In the genomic region with DNA sequence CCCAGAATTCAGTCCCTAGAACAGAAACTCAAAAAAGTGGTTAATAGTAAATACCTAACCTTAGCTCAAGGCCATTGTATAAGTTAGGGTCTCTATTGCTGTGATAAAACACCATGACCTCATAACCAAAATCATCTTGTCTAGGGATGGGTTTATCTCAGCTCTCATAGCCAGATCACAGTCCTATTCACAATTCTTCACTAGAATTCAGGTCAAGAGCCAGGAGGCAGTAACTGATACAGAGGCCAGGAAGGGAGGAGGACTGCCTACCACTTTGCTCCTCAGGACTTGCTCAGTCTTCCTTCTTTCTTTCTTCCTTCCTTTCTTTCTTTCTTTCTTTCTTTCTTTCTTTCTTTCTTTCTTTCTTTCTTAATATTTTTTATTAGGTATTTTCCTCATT, we compare ENCODE assay signal across 10 mouse cellular contexts. TPM values are rescaled to one million over a fixed set of nuclear protein-coding genes. Genes with fewer than 3 reads are reported as not detected.
A peak's percentile ranks its signal among the peaks of the same experiment; 100 is the strongest.
DNase-seq lines count a peak whose midpoint lies in the region; ATAC-seq and TF ChIP-seq lines count a peak whose summit lies in the region.
"Had no signal": no experiment of that assay in that cellular context is flagged by ENCODE, and none has a peak within 500 bp of the region (broad histone marks: within the 10 kb centered on the region; RNA-seq: fewer than 3 reads in every experiment).

No protein-coding gene starts in this region.

- no peak overlapping the region for H3ac ChIP-seq in myocyte (ENCODE audit: control insufficient read depth, insufficient read length)

- no peaks in the 10 kb centered on the region for H3K9me3 ChIP-seq in kidney, embryonic 14.5 days (ENCODE audit: control insufficient read depth, low read length)
- H3K9me3 ChIP-seq in embryonic facial prominence, embryonic 10.5 days = no peaks in the 10 kb centered on the region
- no peaks in the 10 kb centered on the region for H3K9me3 ChIP-seq in hindbrain, embryonic 16.5 days (ENCODE audit: control insufficient read depth, low read length)

- no peak for DNase-seq in kidney, postnatal 14 days
- no peak for DNase-seq in embryonic facial prominence, embryonic 10.5 days (ENCODE audit: low spot score)
- DNase-seq in adrenal gland, adult 18-20 months (ENCODE audit: low spot score in 2 of 2) = no peak
- DNase-seq: kidney, adult 2 months had no signal

- peaks cover 8% of the 10 kb centered on the region for H3K79me2 ChIP-seq in myocyte (ENCODE audit: control insufficient read depth, insufficient read depth)

- H3K4me2 ChIP-seq in kidney, embryonic 14.5 days (replicated peaks; ENCODE audit: low read depth, low read length) = peak overlapping the region; percentile 40
- H3K4me2 ChIP-seq in hindbrain, embryonic 16.5 days (ENCODE audit: low read length) = peak overlapping the region; percentile 19
- peak overlapping the region; percentile 78 for H3K4me2 ChIP-seq in myocyte (ENCODE audit: low read depth)

- peak overlapping the region; percentile 18; the same call in 1 of the 2 replicates for H3K9ac ChIP-seq in kidney, embryonic 14.5 days (ENCODE audit: low read depth, low read length)
- no peak overlapping the region for H3K9ac ChIP-seq in hindbrain, embryonic 16.5 days (ENCODE audit: low read depth, low read length)

- H3K36me3 ChIP-seq in kidney, embryonic 14.5 days (ENCODE audit: control insufficient read depth, insufficient read depth, low read length) = peaks cover 7% of the 10 kb centered on the region; the same call in 1 of the 2 replicates
- peaks cover 34% of the 10 kb centered on the region for H3K36me3 ChIP-seq in embryonic facial prominence, embryonic 10.5 days (replicated peaks)
- no peaks in the 10 kb centered on the region for H3K36me3 ChIP-seq in hindbrain, embryonic 16.5 days (ENCODE audit: control insufficient read depth, insufficient read depth, low read length)
- no peaks in the 10 kb centered on the region for H3K36me3 ChIP-seq in myocyte (ENCODE audit: control insufficient read depth, insufficient read depth)

- H3K4me1 ChIP-seq in kidney, embryonic 14.5 days (ENCODE audit: control insufficient read depth, insufficient read depth, low read length) = peaks cover 8% of the 10 kb centered on the region; the same call in 1 of the 2 replicates
- H3K4me1 ChIP-seq in embryonic facial prominence, embryonic 10.5 days = peaks cover 17% of the 10 kb centered on the region
- peaks cover 9% of the 10 kb centered on the region for H3K4me1 ChIP-seq in hindbrain, embryonic 16.5 days (ENCODE audit: control insufficient read depth, insufficient read depth, low read depth, low read length)

- no peak for ATAC-seq in kidney, embryonic 14.5 days (ENCODE audit: low FRiP score, low TSS enrichment)
- no peak for ATAC-seq in hindbrain, embryonic 16.5 days
- no peak for ATAC-seq in cerebellum, adult (ENCODE audit: insufficient number of reproducible peaks, low FRiP score, low TSS enrichment)
- no peak for ATAC-seq in erythroid progenitor cell, adult 5-6 weeks (replicated peaks; ENCODE audit: low FRiP score, poor library complexity, severe bottlenecking)

- H3K27ac ChIP-seq in kidney, embryonic 14.5 days (ENCODE audit: low read depth, low read length) = no peak overlapping the region
- H3K27ac ChIP-seq in embryonic facial prominence, embryonic 10.5 days (replicated peaks) = no peak overlapping the region
- H3K27ac ChIP-seq in hindbrain, embryonic 16.5 days (ENCODE audit: low read depth, low read length) = no peak overlapping the region

- no peaks in the 10 kb centered on the region for H3K27me3 ChIP-seq in kidney, embryonic 14.5 days (ENCODE audit: control insufficient read depth, insufficient read depth, low read length)
- no peaks in the 10 kb centered on the region for H3K27me3 ChIP-seq in embryonic facial prominence, embryonic 10.5 days (replicated peaks; ENCODE audit: low read depth, poor library complexity, severe bottlenecking)
- no peaks in the 10 kb centered on the region for H3K27me3 ChIP-seq in hindbrain, embryonic 16.5 days (replicated peaks; ENCODE audit: control insufficient read depth, insufficient read depth, low read length)
- no peaks in the 10 kb centered on the region for H3K27me3 ChIP-seq in myocyte (ENCODE audit: control insufficient read depth, insufficient read depth, insufficient read length)

- H3K4me3 ChIP-seq in kidney, embryonic 14.5 days (ENCODE audit: low read length) = peak overlapping the region; percentile 25; the same call in 1 of the 2 replicates
- peak overlapping the region; percentile 82 for H3K4me3 ChIP-seq in embryonic facial prominence, embryonic 10.5 days
- no peak overlapping the region for H3K4me3 ChIP-seq in hindbrain, embryonic 16.5 days (ENCODE audit: low read length)
- peak overlapping the region; percentile 96 for H3K4me3 ChIP-seq in myocyte

- no peak for TF ChIP-seq POLR2A in myocyte (IDR thresholded peaks at IDR 0.05; ENCODE audit: insufficient read length, low read depth)

TF ChIP-seq in myocyte, 11 proteins besides CTCF, POLR2A, EP300 and RAD21:
- TF ChIP-seq POLR2AphosphoS2 (IDR thresholded peaks at IDR 0.05; ENCODE audit: insufficient read length, low read depth) = no peak
- TF ChIP-seq TCF3 (IDR thresholded peaks at IDR 0.05; ENCODE audit: insufficient read length, low read depth) = no peak

RNA-seq across cellular contexts. Expression of a gene that starts 1.5 kb away (rescaled TPM):
- 23.8 and 31.7 TPM in 2 replicates for polyA plus RNA-seq in kidney, embryonic 14.5 days (2014; fragmentation: Nextera tagmentation; extraction: Ambion mirVana)
- 27.4 and 28.1 TPM in 2 replicates for polyA plus RNA-seq in embryonic facial prominence, embryonic 10.5 days (2016; fragmentation: Nextera tagmentation; extraction: Ambion mirVana)
- polyA plus RNA-seq in hindbrain, embryonic 16.5 days (2015; fragmentation: Nextera tagmentation; extraction: Ambion mirVana) = 14.8 and 15.0 TPM in 2 replicates
- 1.7 TPM for polyA plus RNA-seq in myocyte (2012; fragmentation: generic; extraction: Trizol)
- total RNA-seq in adrenal gland, adult 18-20 months (2021) = 1 to 10 TPM; 5.8 to 6.6 TPM
- total RNA-seq in erythroid progenitor cell, adult 5-6 weeks (2015; ENCODE audit: low replicate concordance) = 15.5 and 21.6 TPM in 2 replicates
- 9.4 and 24.1 TPM in 2 replicates for total RNA-seq in erythroid progenitor cell, adult 5-6 weeks (2017; ENCODE audit: low replicate concordance)

RNA-seq across cellular contexts. Expression of a gene that starts 1.5 kb away (rescaled TPM):
- polyA plus RNA-seq in kidney, embryonic 14.5 days (2014; fragmentation: Nextera tagmentation; extraction: Ambion mirVana) = 22.9 and 30.6 TPM in 2 replicates
- polyA plus RNA-seq in embryonic facial prominence, embryonic 10.5 days (2016; fragmentation: Nextera tagmentation; extraction: Ambion mirVana) = 25.5 and 27.1 TPM in 2 replicates
- polyA plus RNA-seq in hindbrain, embryonic 16.5 days (2015; fragmentation: Nextera tagmentation; extraction: Ambion mirVana) = 9.9 and 13.9 TPM in 2 replicates
- 3.3 TPM for polyA plus RNA-seq in myocyte (2012; fragmentation: generic; extraction: Trizol)
- total RNA-seq in adrenal gland, adult 18-20 months (2021) = 1 to 10 TPM; 4.5 to 7.5 TPM
- total RNA-seq in erythroid progenitor cell, adult 5-6 weeks (2015; ENCODE audit: low replicate concordance) = 21.3 and 31.0 TPM in 2 replicates
- total RNA-seq in erythroid progenitor cell, adult 5-6 weeks (2017; ENCODE audit: low replicate concordance) = 77.3 and 78.6 TPM in 2 replicates

RNA-seq across cellular contexts. Expression of a gene that starts 34.6 kb away (rescaled TPM):
- 0.16 and 0.74 TPM in 2 replicates for polyA plus RNA-seq in kidney, embryonic 14.5 days (2014; fragmentation: Nextera tagmentation; extraction: Ambion mirVana)
- 0.15 TPM in 1 of 2 replicates, not detected in the other for polyA plus RNA-seq in embryonic facial prominence, embryonic 10.5 days (2016; fragmentation: Nextera tagmentation; extraction: Ambion mirVana)
- not detected in 2 replicates for polyA plus RNA-seq in hindbrain, embryonic 16.5 days (2015; fragmentation: Nextera tagmentation; extraction: Ambion mirVana)
- polyA plus RNA-seq in myocyte (2012; fragmentation: generic; extraction: Trizol) = 0.04 TPM
- 10 to 100 TPM; 41.2 to 49.2 TPM for total RNA-seq in adrenal gland, adult 18-20 months (2021)
- not detected in 2 replicates for total RNA-seq in erythroid progenitor cell, adult 5-6 weeks (2015; ENCODE audit: low replicate concordance)
- total RNA-seq in erythroid progenitor cell, adult 5-6 weeks (2017; ENCODE audit: low replicate concordance) = not detected in 2 replicates
- total RNA-seq: ES-E14 had no signal

Comparison
In these comparisons a context has a peak if more than half of its experiments do, and no peak if none do; other contexts are left out.
1. H3K4me2 ChIP-seq: peak in every context shown above with its lines; median percentile 78 in myocyte; 40 in kidney, embryonic 14.5 days; 19 in hindbrain, embryonic 16.5 days.